Mouse (Mus musculus): Measurements from ENCODE around the gene Extl1.

Extl1 gene

DNA sequence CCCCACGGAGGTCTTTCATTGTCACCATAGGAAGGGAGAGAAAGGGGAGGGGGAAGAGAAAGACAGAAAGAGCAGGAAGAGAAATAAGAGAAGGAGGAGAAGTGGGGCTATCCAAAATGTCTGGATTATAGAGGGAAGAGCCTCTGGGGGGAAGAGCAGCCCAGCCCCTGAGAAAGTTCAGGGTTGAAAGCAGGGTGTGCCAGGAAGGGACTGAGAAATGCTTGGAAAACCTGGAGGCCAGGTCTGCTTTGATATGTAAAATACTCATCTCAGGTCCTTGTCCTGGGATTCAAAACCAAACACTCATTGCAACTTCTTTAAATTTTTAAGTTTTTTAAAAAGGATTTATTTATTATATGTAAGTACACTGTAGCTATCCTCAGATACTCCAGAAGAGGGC, 8.0 kb upstream of the Extl1 start:
- in situ Hi-C loops (cut with MboI, MseI) = no loop called here

DNA sequence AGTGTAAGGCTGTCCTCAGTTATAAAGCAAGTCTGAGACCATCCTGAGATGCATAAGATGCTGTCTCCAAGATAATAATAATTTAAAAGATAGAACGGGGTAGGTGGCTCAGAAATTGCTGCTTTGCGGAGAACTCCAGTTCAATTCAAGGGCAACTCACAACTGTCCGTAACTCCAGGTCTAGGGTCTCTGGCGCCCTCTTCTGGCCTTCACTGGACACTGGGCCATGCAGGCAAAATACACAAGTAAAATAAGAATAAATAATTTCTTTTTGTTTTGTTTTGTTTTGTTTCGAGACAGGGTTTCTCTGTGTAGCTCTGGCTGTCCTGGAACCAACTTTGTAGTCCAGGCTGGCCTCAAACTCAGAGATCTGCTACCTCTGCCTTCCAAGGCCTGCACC, 4.7 kb upstream of the Extl1 start:
- in situ Hi-C loops (cut with MboI, MseI) = no loop called here

DNA sequence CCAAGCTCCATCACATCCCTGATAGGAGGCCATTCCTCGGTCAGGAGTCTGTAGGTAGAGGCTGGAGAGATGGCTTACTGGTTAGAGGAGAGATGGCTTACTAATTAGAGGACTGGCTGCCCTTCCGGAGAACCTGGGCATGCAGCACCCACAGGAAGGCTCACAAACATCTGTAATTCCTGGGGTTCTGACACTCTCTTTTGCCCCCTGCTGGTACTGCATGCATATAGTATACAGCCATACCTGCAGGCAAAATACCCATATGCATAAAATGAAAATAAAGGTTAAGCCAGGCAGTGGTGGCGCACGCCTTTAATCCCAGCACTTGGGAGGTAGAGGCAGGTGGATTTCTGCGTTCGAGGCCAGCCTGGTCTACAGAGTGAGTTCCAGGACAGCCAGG, 3.6 kb upstream of the Extl1 start:
- in situ Hi-C loops (cut with MboI, MseI) = no loop called here

- in situ Hi-C loops (cut with MboI, MseI) = no loop called here
Measured at GRCm38 (mm10) chr4:134379510-134379909, 4.1 kb downstream of the Extl1 start.

- in situ Hi-C loops (cut with MboI, MseI) = no loop called here
Measured at GRCm38 (mm10) chr4:134378089-134378615, 5.5 kb downstream of the Extl1 start.

- in situ Hi-C loops (cut with MboI, MseI) = no loop called here
Measured at GRCm38 (mm10) chr4:134374306-134374705, 9.3 kb downstream of the Extl1 start.

- in situ Hi-C loops (cut with MboI, MseI) = no loop called here
Measured at GRCm38 (mm10) chr4:134373295-134373694, 10.4 kb downstream of the Extl1 start.

DNA sequence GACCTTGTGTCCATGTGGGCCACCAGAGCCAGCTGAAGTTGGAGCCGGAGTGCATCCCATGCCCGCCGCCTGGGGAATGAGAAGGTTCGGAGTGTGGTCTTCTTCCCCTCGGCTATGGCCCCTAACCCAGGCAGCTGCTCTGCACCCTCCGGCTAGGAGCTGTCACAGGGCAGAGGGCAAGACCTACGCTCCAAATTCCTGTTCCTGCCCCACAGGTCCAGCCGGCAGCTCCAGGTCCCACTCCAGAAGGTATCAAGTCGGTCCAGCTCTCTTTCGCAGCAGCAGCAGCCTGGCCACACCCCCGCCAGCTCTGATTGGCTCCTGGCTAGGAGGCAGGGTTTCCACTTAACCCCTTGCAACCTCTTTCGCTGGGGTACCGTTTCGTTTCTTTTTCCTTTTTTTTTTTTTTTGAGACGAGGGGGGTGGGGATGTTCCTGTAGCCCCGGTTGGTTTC, 11.3 kb downstream of the Extl1 start:
- in situ Hi-C loops (cut with MboI, MseI) = no loop called here

DNA sequence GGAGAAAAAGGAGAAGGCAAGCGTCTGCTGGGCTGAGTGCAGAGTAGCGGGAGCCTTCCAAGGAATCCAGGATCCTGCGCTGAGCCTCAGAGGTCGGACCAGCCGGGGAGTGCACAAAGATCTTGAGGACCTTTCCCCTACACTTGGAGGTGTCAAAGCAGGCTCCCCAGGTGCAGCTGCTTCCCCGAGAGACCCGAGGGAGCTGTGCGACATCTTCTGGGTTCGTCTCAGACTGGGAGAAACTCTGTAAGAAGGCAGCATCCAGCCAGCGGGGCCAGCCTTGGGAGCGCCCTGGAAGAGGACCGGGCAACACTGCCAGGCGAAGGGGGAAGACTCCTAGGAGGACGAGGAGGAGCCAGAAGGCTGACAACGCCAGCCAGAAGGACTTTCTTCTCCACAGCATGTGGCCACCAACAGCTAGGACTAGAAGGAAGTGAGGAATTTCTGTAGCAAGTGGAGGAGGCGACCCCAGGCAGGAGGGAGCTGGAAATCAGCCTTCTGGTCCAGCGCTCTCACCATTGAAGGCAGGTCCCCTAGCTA, 12.3 kb downstream of the Extl1 start:
- in situ Hi-C loops (cut with MboI, MseI) = no loop called here

DNA sequence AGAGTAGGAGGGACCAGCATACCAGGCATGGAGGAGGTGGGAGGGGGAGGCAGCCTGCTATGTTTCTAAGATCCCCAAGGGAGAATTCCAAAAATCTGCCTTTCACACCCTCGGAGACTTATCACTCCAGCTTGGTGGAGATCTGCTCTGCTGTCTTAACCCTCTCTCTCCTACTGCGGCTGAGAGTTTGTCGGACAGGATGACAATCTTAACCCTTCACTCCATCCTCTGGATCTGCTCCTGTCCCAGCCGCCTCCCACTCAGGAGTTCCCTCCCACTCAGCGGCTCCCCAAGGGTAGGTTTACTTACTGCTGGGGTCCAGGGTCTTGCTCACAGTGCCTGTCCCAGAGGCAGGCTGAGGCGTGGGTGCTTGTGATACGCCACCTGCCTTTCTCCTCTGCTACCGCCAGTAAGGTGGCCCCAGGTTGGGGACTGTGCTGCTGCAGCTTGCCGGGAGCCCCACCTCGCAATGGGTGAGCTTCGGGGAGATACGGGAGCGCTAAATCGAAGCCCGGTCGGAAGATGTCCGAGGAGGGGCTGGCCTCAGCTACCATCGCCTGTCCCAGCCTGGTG, 12.9 kb downstream of the Extl1 start:
- in situ Hi-C loops (cut with MboI, MseI) = no loop called here

- in situ Hi-C loops (cut with MboI, MseI) = loop anchor here (5.0 kb wide), 1 partner anchor 43 kb away; no protein-coding TSS in a partner anchor
Measured at GRCm38 (mm10) chr4:134365280-134365679, 18.4 kb downstream of the Extl1 start.

DNA sequence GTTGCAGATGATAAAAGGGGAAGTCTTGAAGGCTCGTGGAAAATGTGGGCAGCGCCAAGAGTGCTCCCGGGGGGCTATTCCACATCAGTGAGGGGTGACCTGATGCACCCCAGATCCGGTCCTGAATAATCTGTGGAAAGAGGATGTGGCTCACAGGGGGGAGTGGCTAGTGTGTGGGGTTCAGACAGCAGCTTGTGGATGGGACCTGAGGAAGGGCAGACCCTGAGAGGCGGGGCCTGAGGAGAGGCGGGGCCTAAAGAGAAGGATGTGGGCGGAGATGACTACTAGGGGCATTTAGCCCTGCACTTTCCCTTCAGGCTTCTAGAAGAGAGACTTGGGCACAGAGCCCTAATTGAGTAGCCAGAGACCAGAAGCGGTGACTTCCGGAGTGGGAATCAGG, 21.1 kb downstream of the Extl1 start:
- in situ Hi-C loops (cut with MboI, MseI) = no loop called here

DNA sequence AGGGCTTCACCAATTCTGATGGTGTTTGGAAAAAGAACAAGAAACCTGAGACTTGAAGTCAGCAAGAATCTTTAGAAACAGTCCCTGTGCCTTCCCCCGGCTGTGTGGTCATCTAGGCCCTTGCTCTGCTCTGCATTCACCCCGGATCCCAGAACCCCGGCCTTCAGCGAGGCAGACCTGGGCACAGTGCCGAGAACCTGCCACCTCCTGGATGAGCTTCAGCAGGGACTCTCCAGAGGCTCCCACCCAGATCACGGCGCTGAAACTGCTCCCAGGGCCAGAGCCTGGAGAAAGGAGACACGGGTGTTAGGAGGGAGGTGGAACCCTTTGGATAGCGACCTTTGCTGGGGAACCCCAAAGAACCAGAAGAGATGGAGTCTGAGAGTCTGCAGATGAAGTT, 21.5 kb downstream of the Extl1 start:
- in situ Hi-C loops (cut with MboI, MseI) = no loop called here

DNA sequence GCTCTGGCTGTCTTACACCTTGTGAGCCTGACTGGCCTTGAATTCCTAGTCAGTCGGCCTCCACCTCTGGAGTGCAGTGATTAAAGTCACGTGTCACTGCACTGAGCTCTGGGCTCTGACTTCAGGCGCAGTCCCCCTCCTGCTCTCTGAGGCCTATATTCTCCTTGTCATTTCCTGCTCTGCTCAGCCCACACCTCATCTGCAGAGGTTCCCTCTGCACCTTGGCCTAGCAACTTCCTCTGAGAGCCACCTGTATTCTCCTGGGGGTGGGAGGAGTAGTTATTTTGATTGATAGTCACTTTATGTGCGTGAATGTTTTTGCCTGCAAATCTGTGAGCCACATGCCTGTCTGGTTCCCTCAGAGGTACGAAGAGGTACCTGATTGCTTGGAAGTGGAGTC, 22.4 kb downstream of the Extl1 start:
- in situ Hi-C loops (cut with MboI, MseI) = no loop called here

DNA sequence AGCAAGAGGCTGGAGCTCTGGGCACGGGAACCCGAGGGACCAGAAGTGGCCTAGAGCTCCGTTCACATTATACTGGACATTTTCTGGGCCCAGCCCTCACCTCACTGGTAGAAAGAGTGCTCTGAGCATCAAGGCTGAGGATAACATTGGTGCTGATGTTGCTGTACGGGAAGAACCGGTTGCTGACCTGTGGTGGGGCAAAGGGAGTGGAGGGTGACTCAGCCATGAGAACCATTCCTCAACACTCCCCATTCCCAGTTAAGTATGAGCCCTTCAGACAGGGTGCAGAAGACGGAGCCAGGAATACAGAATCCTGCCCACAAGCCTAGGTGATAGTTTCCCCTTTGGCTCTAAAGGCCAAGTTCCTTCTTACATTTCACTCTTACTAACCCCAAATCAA, 24.0 kb downstream of the Extl1 start:
- in situ Hi-C loops (cut with MboI, MseI) = no loop called here

DNA sequence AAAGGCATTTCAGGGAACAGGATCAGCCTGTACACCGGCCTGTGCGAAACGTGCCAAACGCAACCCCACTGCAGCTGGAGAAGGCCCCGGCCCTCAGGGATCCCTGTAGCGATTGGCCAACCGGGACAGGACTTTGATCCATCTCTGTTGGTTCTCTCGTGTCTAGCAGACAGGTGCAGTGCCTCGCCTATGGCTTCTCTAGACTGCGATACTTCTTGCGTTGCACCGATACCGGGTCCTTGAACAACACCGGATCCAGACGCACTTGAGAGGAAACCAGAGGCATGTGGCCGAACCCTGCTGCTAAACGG, 26.2 kb downstream of the Extl1 start:
- in situ Hi-C loops (cut with MboI, MseI) = no loop called here

DNA sequence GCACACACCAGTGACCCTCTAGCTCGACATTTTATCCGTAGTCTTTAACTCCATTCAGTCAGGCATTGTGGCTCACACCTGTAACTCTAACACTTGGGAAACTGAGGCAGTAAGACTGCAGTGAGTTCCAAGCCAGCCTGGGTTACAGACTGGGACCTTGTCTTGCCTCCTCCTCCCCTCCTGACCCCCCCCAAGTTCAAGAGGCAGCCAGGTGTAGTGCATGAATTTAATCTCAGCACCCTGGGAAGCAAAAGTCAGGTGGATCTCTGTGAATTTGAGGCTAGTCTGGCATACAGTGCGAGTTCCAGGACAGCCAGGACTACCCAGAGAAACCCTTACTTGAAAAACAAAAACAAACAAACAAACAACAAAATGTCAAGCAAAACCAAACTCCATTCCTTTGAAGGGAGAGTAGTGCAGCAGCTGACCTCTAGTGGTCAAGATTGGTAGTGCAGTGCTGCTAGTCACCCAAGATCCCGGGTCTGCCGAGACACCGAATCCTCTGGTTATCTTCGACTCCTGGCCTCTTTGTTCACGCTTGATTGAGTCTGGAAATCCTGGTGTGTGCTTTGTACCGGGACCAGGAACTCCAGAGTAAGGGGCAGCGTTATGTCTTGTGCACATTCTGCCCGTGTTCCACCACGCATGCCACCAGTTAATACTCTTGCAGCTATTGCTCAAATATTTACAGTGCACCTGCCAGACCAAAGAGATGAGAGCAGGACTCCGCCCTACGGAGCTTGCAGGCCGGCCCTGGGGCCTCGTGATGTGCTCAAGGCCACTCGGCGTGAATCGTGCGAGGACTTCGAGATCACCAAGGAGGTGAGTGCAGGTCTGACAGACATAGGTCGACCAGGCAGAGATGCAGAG, 26.8 kb downstream of the Extl1 start:
- in situ Hi-C loops (cut with MboI, MseI) = no loop called here

GRCm38 (mm10) chr4:134355841-134356452, 27.7 kb downstream of the Extl1 start:
- in situ Hi-C loops (cut with MboI, MseI) = no loop called here

- in situ Hi-C loops (cut with MboI, MseI) = no loop called here
Measured at GRCm38 (mm10) chr4:134353527-134354409, 29.9 kb downstream of the Extl1 start.

DNA sequence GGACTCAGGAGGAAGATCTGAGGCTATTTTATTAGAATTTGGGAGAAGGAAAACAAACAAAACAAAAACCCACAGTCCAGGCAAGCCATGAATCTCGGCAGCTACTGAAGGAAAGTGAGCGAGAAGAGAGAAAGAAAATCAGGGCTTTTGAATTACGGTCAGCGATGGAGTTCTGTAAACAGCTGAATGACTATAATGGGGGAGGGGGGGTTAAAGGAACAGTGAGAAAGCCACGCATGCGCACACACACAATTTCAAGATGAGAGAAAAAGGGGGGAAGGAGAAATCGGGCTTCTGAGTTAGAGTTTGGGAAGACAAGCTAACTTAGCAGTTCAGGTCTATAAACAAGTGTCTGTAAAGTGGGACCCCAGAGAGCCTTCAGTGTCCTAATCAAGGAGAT, 30.7 kb downstream of the Extl1 start:
- in situ Hi-C loops (cut with MboI, MseI) = no loop called here

- in situ Hi-C loops (cut with MboI, MseI) = no loop called here
Measured at GRCm38 (mm10) chr4:134352261-134352707, 31.4 kb downstream of the Extl1 start.
